17 mouse cellular contexts compared by ENCODE assay signal in the genomic region with DNA sequence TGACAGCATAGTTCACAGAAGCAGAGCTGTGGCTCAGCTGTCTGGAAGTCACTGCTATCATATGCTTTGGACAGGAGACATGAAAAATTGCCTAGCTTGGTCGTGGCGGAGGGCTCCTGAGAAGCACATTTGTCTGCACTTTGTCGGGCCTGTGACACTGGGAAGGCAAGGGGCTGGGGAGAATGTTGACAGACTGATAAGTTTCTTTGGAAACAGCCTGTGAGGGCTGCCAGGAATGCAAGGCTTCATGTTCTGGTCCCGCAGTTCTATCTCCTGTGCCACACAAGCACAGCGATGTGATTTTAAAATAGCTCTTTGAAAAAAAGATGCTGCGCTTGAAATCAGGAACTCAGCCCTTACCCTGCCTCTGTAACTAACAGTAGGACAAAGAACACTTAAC.
A peak's percentile ranks its signal among the peaks of the same experiment; 100 is the strongest.
DNase-seq lines count a peak whose midpoint lies in the region; ATAC-seq and TF ChIP-seq lines count a peak whose summit lies in the region.
"Had no signal": no experiment of that assay in that cellular context is flagged by ENCODE, and none has a peak within 500 bp of the region (broad histone marks: within the 10 kb centered on the region; RNA-seq: fewer than 3 reads in every experiment).

No protein-coding gene starts in this region.

- no peak overlapping the region for H3K4me3 ChIP-seq in lung, embryonic 14.5 days (ENCODE audit: low read depth, low read length)
- no peak overlapping the region for H3K4me3 ChIP-seq in lung, adult 2 months (replicated peaks; ENCODE audit: extremely low read depth, low read depth, low read length)
- no peak overlapping the region for H3K4me3 ChIP-seq in heart, embryonic 13.5 days
- H3K4me3 ChIP-seq: embryonic facial prominence, embryonic 15.5 days; limb, embryonic 13.5 days had no signal

- H3K4me2 ChIP-seq in lung, embryonic 14.5 days = no peak overlapping the region
- H3K4me2 ChIP-seq in heart, embryonic 13.5 days = peak overlapping the region; percentile 35
- H3K4me2 ChIP-seq: embryonic facial prominence, embryonic 15.5 days; limb, embryonic 13.5 days had no signal

- TF ChIP-seq POLR2A in lung, adult 2 months (IDR thresholded peaks at IDR 0.05; ENCODE audit: borderline replicate concordance, extremely low read depth, low read depth, low read length) = no peak

- H3K36me3 ChIP-seq in lung, embryonic 14.5 days (ENCODE audit: insufficient read depth) = no peaks in the 10 kb centered on the region
- H3K36me3 ChIP-seq in heart, embryonic 13.5 days = no peaks in the 10 kb centered on the region
- H3K36me3 ChIP-seq: embryonic facial prominence, embryonic 15.5 days; limb, embryonic 13.5 days had no signal

- no peak for TF ChIP-seq CTCF in lung, embryonic 14.5 days (IDR thresholded peaks at IDR 0.05; ENCODE audit: low read depth)
- no peak for TF ChIP-seq CTCF in lung, adult 2 months (IDR thresholded peaks at IDR 0.05; ENCODE audit: insufficient read depth, low read length)

- no peaks in the 10 kb centered on the region for H3K9me3 ChIP-seq in lung, embryonic 14.5 days (ENCODE audit: low read depth, low read length)
- no peaks in the 10 kb centered on the region for H3K9me3 ChIP-seq in heart, embryonic 13.5 days
- H3K9me3 ChIP-seq: embryonic facial prominence, embryonic 15.5 days; limb, embryonic 13.5 days had no signal

- H3K27ac ChIP-seq in lung, embryonic 14.5 days (ENCODE audit: low read depth) = no peak overlapping the region
- H3K27ac ChIP-seq in heart, embryonic 13.5 days (replicated peaks) = peak overlapping the region; percentile 91
- H3K27ac ChIP-seq: embryonic facial prominence, embryonic 15.5 days; limb, embryonic 13.5 days; liver, embryonic 14.5 days; stomach, postnatal 0 days had no signal

- H3K4me1 ChIP-seq in lung, embryonic 14.5 days (ENCODE audit: insufficient read depth) = 0 out of 2 replicates have a peak, but pooled peaks cover 3% of the 10 kb centered on the region
- H3K4me1 ChIP-seq in lung, adult 2 months (ENCODE audit: control insufficient read depth, insufficient read depth, low read length) = no peaks in the 10 kb centered on the region
- H3K4me1 ChIP-seq in heart, embryonic 13.5 days = peaks cover 60% of the 10 kb centered on the region
- H3K4me1 ChIP-seq: embryonic facial prominence, embryonic 15.5 days; limb, embryonic 13.5 days had no signal

- intact Hi-C loops in heart, postnatal 36 days (cut with DNase I) = loop anchor here (5.0 kb wide), 1 partner anchor 79 kb away; no protein-coding TSS in a partner anchor
- intact Hi-C loops in left cerebral cortex, postnatal 10 days (cut with DNase I) = no loop called here

- 13% methylated on average over 6 of the region's 6 CpGs for WGBS in lung, embryonic 14.5 days
- 45% methylated on average over 6 of the region's 6 CpGs for WGBS in lung, adult 2 months
- whole genome bisulfite sequencing in heart, embryonic 13.5 days = 7% methylated on average over 6 of the region's 6 CpGs

- H3K9ac ChIP-seq in lung, embryonic 14.5 days = no peak overlapping the region
- 0 out of 2 replicates have a peak overlapping the region, but pooled peaks have one; percentile 6 for H3K9ac ChIP-seq in heart, embryonic 13.5 days
- H3K9ac ChIP-seq: embryonic facial prominence, embryonic 15.5 days; limb, embryonic 13.5 days; liver, embryonic 14.5 days had no signal

- DNase-seq in lung, embryonic 14.5 days = peak; percentile 33
- no peak for DNase-seq in lung, adult 2 months
- peak; percentile 31 to 53 for DNase-seq in heart, adult 18-20 months
- peak; percentile 3 to 19 for DNase-seq in heart, postnatal 36 days
- DNase-seq in liver = no peak
- no peak for DNase-seq in left cerebral cortex, postnatal 10 days (ENCODE audit: extremely low spot score in 1 of 2, low spot score in 2 of 2)
- DNase-seq: cerebellum, adult 9-10 months; kidney, adult 11 months; midbrain, embryonic 14.5 days had no signal

- no peaks in the 10 kb centered on the region for H3K27me3 ChIP-seq in lung, embryonic 14.5 days (ENCODE audit: insufficient read depth, low read length)
- H3K27me3 ChIP-seq in heart, embryonic 13.5 days (replicated peaks) = no peaks in the 10 kb centered on the region
- H3K27me3 ChIP-seq: CH12.LX; embryonic facial prominence, embryonic 15.5 days; limb, embryonic 13.5 days had no signal

- ATAC-seq in lung, embryonic 14.5 days (ENCODE audit: insufficient read depth) = no peak
- peak; percentile 53; the same call in 1 of the 2 replicates for ATAC-seq in heart, embryonic 13.5 days (ENCODE audit: extremely low read depth, insufficient number of reproducible peaks, low FRiP score, low TSS enrichment)
- ATAC-seq in megakaryocyte, adult 5-6 weeks (ENCODE audit: poor library complexity, severe bottlenecking) = no peak
- ATAC-seq: lung, postnatal 0 days had no signal

Comparison
In these comparisons a context has a peak if more than half of its experiments do, and no peak if none do; other contexts are left out.
1. DNase-seq: peak in lung, embryonic 14.5 days (single experiment), heart, adult 18-20 months (2 of 2) and heart, postnatal 36 days (2 of 2); none in lung, adult 2 months (single experiment), liver (single experiment) and left cerebral cortex, postnatal 10 days (0 of 2).